Mouse (Mus musculus) cerebellum, adult 11 months (tissue): ENCODE results near the gene Supt3.

Experiments used
- DNase-seq: peaks from one replicate; pipeline ENCODE4 v3.0.0; 2022

The Supt3 gene

GRCm38 (mm10) chr17:44783143-44783542 lies 6.2 kb downstream of the Supt3 start:
- DNase-seq, result no peak

DNA sequence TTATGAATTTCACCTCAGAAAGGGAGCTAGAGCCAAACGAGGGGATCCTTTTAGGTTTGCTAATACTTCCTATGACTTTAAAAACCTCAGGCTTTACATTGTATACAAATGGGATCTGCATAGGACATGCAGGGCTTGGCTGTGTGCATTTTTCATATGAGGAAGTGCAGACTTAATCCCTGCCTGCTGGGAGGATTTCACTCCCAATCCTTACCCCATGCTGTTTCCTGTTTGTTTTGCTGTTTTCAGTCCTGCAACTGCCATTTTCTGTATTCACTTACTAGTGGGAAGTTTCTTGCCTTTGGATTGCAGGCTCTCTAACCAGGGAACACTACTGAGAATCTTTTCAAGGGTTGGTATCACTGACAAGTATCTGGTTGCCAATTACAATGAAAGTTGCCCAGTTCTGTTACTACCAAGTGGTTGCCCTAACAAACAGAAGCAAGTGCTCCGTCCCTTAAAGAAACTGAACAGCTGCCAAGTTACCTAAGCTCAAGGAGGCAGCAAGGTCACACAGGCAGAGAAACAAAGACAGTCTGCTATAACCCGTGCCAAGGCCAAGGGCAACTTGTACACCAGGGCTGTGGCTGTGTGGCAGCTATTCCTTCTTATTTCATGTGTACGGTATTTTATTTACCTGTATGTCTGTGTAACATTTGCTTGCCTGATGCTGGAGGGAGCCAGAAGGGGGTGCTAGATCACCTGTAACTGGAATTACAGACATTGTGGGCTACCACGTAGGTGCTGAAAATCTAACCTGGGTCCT lies 12.2 kb downstream of the Supt3 start:
- no peak for DNase-seq

- DNase-seq, result no peak
These were observed 15.4 kb downstream of the Supt3 start for GRCm38 (mm10) chr17:44792218-44792917.

GRCm38 (mm10) chr17:44797331-44797730 lies 20.4 kb downstream of the Supt3 start:
- DNase-seq, result no peak

- no peak for DNase-seq
These were observed 30.1 kb downstream of the Supt3 start for GRCm38 (mm10) chr17:44807031-44807430.

GRCm38 (mm10) chr17:44814508-44815175 lies 37.7 kb downstream of the Supt3 start, which contains the start of gene Runx2:
Runx2 (minus strand) TSS chr17:44814797.
- no peak for DNase-seq

- DNase-seq, result no peak
These were observed 41.9 kb downstream of the Supt3 start for GRCm38 (mm10) chr17:44818825-44819224.

DNA sequence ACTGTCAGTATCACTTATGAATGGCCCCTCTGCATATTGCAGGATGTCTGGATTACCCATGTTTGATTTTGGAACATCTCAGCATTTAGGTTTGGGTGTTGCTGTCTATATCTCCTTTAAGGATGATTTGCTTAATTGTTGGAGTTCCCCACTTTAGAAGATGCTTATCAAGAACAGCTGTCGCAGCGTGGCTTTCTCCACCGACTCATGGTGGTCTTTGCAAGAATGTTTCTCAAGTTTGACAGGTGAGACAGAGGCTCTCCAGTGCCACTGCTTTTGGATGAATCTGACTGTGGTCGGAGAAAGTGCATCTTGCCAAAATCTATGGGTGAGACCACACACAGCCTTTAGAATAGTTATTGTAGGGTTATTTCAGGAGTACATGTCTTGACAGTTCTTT lies 42.9 kb downstream of the Supt3 start:
- DNase-seq, result no peak

GRCm38 (mm10) chr17:44821940-44822339 lies 45.0 kb downstream of the Supt3 start:
- DNase-seq, result no peak

DNA sequence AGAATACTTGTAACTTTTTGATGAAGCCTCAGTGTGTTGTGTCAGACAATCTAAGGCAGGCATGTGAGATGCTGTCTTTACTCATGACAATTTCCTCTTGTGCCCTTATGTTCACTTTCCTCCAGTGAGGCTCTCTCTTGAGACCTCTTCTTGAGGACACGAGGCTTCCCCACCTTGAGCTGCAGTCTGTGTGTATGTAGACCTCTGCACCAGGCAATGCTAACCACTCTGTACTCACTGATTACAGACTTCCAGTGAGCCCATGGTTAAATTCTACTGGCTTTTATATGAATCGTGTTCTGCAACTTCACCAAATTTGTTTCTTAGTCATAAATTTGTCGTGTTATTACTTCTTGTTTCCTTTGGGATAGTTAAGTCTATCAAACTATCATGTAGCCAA lies 50.2 kb downstream of the Supt3 start:
- DNase-seq, result no peak

GRCm38 (mm10) chr17:44827964-44828363 lies 51.0 kb downstream of the Supt3 start:
- DNase-seq, result no peak

DNA sequence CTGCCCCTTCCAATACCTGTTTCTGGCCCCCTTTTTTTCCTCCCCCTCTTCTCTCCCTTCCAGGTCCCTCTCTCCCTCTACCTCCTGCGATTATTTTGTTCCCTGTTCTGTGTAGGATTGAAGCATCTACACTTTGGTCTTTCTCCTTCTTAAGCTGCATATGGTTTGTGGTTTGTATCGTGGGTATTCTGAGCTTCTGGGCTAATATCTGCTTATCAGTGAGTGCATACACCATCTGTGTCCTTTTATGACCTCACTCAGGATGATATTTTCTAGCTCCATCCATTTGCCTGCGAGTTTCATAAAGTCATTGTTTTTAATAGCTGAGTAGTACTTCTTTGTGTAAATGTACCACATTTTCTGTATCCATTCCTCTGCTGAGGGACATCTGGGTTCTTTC lies 52.6 kb downstream of the Supt3 start:
- DNase-seq, result no peak

DNA sequence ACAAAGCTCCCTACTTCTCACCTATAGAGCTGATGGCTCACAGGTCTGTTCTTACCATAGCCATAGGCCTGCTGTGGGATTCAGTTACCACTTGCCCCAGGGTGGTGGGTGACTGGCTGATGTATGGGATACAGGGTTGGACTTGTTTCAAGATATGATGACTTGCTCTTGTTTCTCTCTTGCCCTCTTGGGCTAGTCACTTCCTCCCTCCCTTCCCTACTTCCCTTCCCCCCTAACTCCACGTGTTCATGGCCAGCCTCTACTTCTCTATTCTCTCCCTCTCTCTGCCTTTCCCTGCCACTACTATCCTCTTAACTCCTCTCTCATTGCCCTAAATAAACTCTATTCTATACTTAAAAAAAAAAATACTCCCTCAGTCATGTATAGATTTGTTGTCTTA lies 54.2 kb downstream of the Supt3 start:
- no peak for DNase-seq

DNA sequence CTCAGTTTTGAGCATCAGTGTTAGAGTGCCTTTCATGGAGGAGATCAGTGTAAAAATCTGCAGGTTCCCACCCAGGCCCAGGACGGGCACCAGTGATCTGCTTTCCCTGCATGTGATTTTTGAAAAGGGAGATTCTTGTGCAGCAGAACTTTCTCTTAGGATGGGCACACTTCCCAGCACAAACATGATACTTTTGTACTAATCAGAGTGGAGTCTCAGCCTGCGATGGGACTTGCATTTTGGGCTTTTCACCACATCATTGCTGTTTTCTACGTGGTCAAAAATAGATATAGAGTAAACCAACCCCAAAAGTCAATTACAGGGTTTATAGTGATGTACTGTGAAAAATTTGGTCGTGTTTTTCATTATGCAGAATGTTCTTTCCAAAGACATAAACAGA lies 65.2 kb downstream of the Supt3 start:
- no peak for DNase-seq

GRCm38 (mm10) chr17:44863165-44863564 lies 86.2 kb downstream of the Supt3 start:
- DNase-seq, result no peak

GRCm38 (mm10) chr17:44893592-44893991 lies 116.6 kb downstream of the Supt3 start:
- DNase-seq, result no peak

DNA sequence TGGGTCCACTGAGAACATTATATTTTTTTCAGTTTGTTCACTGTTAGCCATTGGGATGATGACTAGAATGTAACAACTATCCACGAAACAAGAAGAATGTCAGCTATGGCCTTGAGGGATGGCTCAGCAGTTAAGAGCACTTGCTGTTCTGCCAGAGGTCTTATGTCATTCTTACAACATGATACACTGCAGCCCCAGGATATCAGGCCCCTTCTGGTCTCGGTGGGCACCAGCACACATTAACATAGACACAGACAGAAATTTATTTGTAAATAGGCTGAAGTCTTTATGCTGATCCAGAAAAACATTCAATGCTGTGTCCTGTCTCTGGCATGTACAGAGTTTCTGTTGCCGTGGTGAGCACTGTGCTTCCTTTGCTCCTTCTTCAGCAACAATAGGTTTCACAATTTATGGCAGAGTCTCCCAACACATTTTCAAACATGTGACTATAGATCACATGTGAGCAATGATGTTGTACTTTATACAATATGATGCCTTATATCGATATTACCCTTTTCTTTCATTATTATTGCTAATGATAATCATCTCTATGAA lies 166.7 kb downstream of the Supt3 start:
- DNase-seq, result no peak

GRCm38 (mm10) chr17:44945333-44945732 lies 168.4 kb downstream of the Supt3 start:
- no peak for DNase-seq

GRCm38 (mm10) chr17:44948321-44948720 lies 171.4 kb downstream of the Supt3 start:
- no peak for DNase-seq

GRCm38 (mm10) chr17:44956671-44957070 lies 179.7 kb downstream of the Supt3 start:
- DNase-seq, result no peak

DNA sequence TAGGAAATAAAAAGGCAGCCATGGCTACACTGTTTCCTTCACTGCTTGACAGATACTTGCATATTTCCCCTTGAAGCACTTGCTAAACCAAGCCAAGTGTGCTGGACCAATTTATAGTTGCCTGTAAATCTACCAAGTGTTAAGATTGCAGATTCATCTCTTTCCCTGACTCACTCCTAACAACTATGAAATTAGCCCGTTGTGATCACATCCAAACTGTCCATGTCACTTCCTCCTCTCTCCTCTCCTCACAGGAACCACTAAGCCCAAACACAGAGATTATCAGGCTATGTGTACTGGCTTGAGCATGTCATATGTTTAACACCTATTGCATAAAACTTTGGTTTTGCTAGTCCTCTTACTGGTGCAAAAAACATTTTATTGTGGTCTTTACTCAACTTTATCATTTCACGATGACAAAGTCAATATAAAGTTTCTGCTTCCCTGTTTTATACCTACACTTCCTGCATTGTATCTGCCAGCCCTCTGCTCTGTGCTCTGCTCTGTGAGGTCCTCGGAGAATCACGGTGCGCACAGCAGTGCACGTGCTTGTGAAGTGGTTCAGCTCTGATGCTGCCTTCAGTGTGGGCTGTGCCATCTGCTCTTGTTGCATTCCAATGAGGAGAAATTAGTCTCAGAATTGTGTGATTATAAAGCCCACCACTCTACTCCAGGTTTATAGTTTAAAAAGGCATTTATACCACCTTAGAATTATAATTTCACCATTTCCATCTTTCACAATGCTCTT lies 186.3 kb downstream of the Supt3 start:
- DNase-seq, result no peak

DNA sequence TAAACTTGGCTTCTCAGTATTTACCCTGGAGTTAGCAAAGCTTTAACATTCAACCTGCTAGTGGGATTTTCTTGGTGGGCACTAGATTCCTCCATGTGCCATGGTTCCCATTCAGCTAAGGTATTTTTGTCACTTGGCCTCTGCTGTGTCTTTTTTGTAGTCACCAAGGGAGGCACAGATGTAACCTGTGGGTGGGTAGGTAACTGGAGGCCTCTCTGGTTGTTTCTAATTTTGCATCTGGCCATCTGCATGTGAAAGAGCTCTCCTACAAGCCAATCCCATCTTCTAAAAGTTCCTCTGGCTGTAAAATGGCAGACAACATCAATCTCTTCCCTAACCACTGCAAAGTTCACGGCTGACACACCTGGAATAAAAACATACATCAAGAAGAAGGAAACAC lies 190.2 kb downstream of the Supt3 start:
- no peak for DNase-seq

GRCm38 (mm10) chr17:44970255-44970654 lies 193.3 kb downstream of the Supt3 start:
- DNase-seq, result no peak
